Mouse (Mus musculus): ENCODE data around the gene Zrsr1. TPM values are rescaled to one million over a fixed set of nuclear protein-coding genes. Genes with fewer than 3 reads are reported as not detected.

Gene Zrsr1
- polyA plus RNA-seq, 1 experiment from 2014 or later: 2.2 TPM

DNA sequence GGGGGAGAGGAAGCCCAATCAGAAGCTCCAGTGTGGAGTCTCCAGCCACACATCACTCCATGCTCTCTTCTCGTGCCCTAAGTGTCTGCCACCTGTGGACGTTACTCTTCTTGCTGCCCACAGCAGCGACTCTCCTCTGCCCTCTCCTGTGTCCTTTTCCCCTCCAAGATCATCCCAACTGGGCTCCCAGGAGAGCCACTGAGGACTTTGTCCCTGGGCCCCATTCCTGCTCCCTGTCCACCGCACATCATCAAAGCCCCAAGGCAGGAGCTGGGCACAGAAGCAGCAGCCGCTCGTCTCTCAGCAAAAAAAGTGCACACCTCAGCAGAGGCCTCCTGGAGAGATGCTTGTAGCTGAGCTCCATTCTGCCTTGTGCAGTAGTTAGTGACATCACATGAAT is 43.2 kb downstream of the Zrsr1 start:
- WGBS: 67% methylated on average over 6 of the region's 6 CpGs
- no peaks in the 10 kb centered on the region for H3K36me3 ChIP-seq (ENCODE audit: control insufficient read depth, insufficient read depth, low read length)
- ATAC-seq: no peak
- H3K27ac ChIP-seq (ENCODE audit: low read length): no peak overlapping the region
- no peaks in the 10 kb centered on the region for H3K9me3 ChIP-seq (ENCODE audit: control insufficient read depth, low read length)
- no peak overlapping the region for H3K9ac ChIP-seq (ENCODE audit: low read depth, low read length)
- no peaks in the 10 kb centered on the region for H3K4me1 ChIP-seq (ENCODE audit: control insufficient read depth, insufficient read depth, low read length)
- H3K4me2 ChIP-seq (ENCODE audit: low read depth, low read length): no peak overlapping the region
- no peak overlapping the region for H3K4me3 ChIP-seq (ENCODE audit: low read length)
- H3K27me3 ChIP-seq (replicated peaks; ENCODE audit: control insufficient read depth, insufficient read depth, low read length): no peaks in the 10 kb centered on the region

GRCm38 (mm10) chr11:23017943-23018342 is 46.1 kb downstream of the Zrsr1 start:
- Histone ChIP-seq H3K4me1 (ENCODE audit: control insufficient read depth, insufficient read depth, low read length) (no peaks in the 10 kb centered on the region), H3K4me2 (ENCODE audit: low read depth, low read length) (no peak overlapping the region), H3K27me3 (replicated peaks; ENCODE audit: control insufficient read depth, insufficient read depth, low read length) (no peaks in the 10 kb centered on the region), H3K4me3 (ENCODE audit: low read length) (no peak overlapping the region), H3K9me3 (ENCODE audit: control insufficient read depth, low read length) (no peaks in the 10 kb centered on the region), H3K36me3 (ENCODE audit: control insufficient read depth, insufficient read depth, low read length) (no peaks in the 10 kb centered on the region), H3K27ac (ENCODE audit: low read length) (no peak overlapping the region), H3K9ac (ENCODE audit: low read depth, low read length) (no peak overlapping the region)
- WGBS: 90% methylated on average over 4 of the region's 4 CpGs
- ATAC-seq: no peak

GRCm38 (mm10) chr11:23020116-23020770 is 48.4 kb downstream of the Zrsr1 start:
- H3K36me3 ChIP-seq (ENCODE audit: control insufficient read depth, insufficient read depth, low read length): no peaks in the 10 kb centered on the region
- no peak for ATAC-seq
- H3K27me3 ChIP-seq (replicated peaks; ENCODE audit: control insufficient read depth, insufficient read depth, low read length): no peaks in the 10 kb centered on the region
- WGBS: 71% methylated on average over 24 of the region's 24 CpGs
- no peaks in the 10 kb centered on the region for H3K4me1 ChIP-seq (ENCODE audit: control insufficient read depth, insufficient read depth, low read length)
- H3K9ac ChIP-seq (ENCODE audit: low read depth, low read length): no peak overlapping the region
- no peaks in the 10 kb centered on the region for H3K9me3 ChIP-seq (ENCODE audit: control insufficient read depth, low read length)
- H3K27ac ChIP-seq (ENCODE audit: low read length): no peak overlapping the region
- H3K4me3 ChIP-seq (ENCODE audit: low read length): no peak overlapping the region
- no peak overlapping the region for H3K4me2 ChIP-seq (ENCODE audit: low read depth, low read length)

- Histone ChIP-seq H3K27ac (ENCODE audit: low read length) (no peak overlapping the region), H3K27me3 (replicated peaks; ENCODE audit: control insufficient read depth, insufficient read depth, low read length) (no peaks in the 10 kb centered on the region), H3K9ac (ENCODE audit: low read depth, low read length) (no peak overlapping the region), H3K4me1 (ENCODE audit: control insufficient read depth, insufficient read depth, low read length) (no peaks in the 10 kb centered on the region), H3K9me3 (ENCODE audit: control insufficient read depth, low read length) (no peaks in the 10 kb centered on the region), H3K4me3 (ENCODE audit: low read length) (no peak overlapping the region), H3K4me2 (ENCODE audit: low read depth, low read length) (no peak overlapping the region), H3K36me3 (ENCODE audit: control insufficient read depth, insufficient read depth, low read length) (no peaks in the 10 kb centered on the region)
- ATAC-seq: no peak
- 93% methylated on average over 14 of the region's 14 CpGs for WGBS
Observed at GRCm38 (mm10) chr11:23020841-23021240, 49.0 kb downstream of the Zrsr1 start.

- Histone ChIP-seq H3K4me1 (ENCODE audit: control insufficient read depth, insufficient read depth, low read length) (no peaks in the 10 kb centered on the region), H3K27me3 (replicated peaks; ENCODE audit: control insufficient read depth, insufficient read depth, low read length) (no peaks in the 10 kb centered on the region), H3K9ac (ENCODE audit: low read depth, low read length) (no peak overlapping the region), H3K4me2 (ENCODE audit: low read depth, low read length) (no peak overlapping the region), H3K4me3 (ENCODE audit: low read length) (no peak overlapping the region), H3K9me3 (ENCODE audit: control insufficient read depth, low read length) (no peaks in the 10 kb centered on the region), H3K27ac (ENCODE audit: low read length) (no peak overlapping the region), H3K36me3 (ENCODE audit: control insufficient read depth, insufficient read depth, low read length) (no peaks in the 10 kb centered on the region)
- 80% methylated on average over 2 of the region's 2 CpGs for WGBS
- ATAC-seq: no peak
Observed at GRCm38 (mm10) chr11:23023155-23023554, 51.4 kb downstream of the Zrsr1 start.

GRCm38 (mm10) chr11:23024169-23024568 is 52.4 kb downstream of the Zrsr1 start:
- no peak for ATAC-seq
- H3K36me3 ChIP-seq (ENCODE audit: control insufficient read depth, insufficient read depth, low read length): no peaks in the 10 kb centered on the region
- no peak overlapping the region for H3K27ac ChIP-seq (ENCODE audit: low read length)
- H3K4me3 ChIP-seq (ENCODE audit: low read length): no peak overlapping the region
- no peak overlapping the region for H3K9ac ChIP-seq (ENCODE audit: low read depth, low read length)
- H3K27me3 ChIP-seq (replicated peaks; ENCODE audit: control insufficient read depth, insufficient read depth, low read length): no peaks in the 10 kb centered on the region
- H3K4me2 ChIP-seq (ENCODE audit: low read depth, low read length): no peak overlapping the region
- H3K4me1 ChIP-seq (ENCODE audit: control insufficient read depth, insufficient read depth, low read length): no peaks in the 10 kb centered on the region
- no peaks in the 10 kb centered on the region for H3K9me3 ChIP-seq (ENCODE audit: control insufficient read depth, low read length)
- WGBS: 78% methylated on average over 3 of the region's 3 CpGs

Other genes starting within 250 kb of the Zrsr1 start
- gene B3gnt2, start 111.0 kb upstream of the Zrsr1 start, polyA plus RNA-seq (2015; fragmentation: Nextera tagmentation; extraction: Ambion mirVana): 11.8 and 11.9 TPM in 2 replicates
- 11.2 and 12.0 TPM in 2 replicates for gene Gm28048, start 10.1 kb downstream of the Zrsr1 start, polyA plus RNA-seq (2015; fragmentation: Nextera tagmentation; extraction: Ambion mirVana)
- gene Commd1, start 10.4 kb downstream of the Zrsr1 start, polyA plus RNA-seq (2015; fragmentation: Nextera tagmentation; extraction: Ambion mirVana): 320 and 339 TPM in 2 replicates
- gene Cct4, start 18.5 kb downstream of the Zrsr1 start, polyA plus RNA-seq (2015; fragmentation: Nextera tagmentation; extraction: Ambion mirVana): 214 and 241 TPM in 2 replicates
- 1.5 and 2.7 TPM in 2 replicates for gene Fam161a, start 35.5 kb downstream of the Zrsr1 start, polyA plus RNA-seq (2015; fragmentation: Nextera tagmentation; extraction: Ambion mirVana)

Measured in intestine, embryonic 16.5 days (tissue).